Mouse (Mus musculus) G1E (cell line): ENCODE measurements around the gene Ppp1r1c. TPM values are rescaled to one million over a fixed set of nuclear protein-coding genes. Genes with fewer than 3 reads are reported as not detected.

Experiments
- ATAC-seq: 2 replicates; pipeline ENCODE4 v1.8.0; 2016; ENCODE audit warnings: mild to moderate bottlenecking; ENCODE audit not compliant: insufficient number of reproducible peaks, poor library complexity, low FRiP score, severe bottlenecking; ENCODE audit errors: extremely low read depth
- DNase-seq: peaks from one replicate; pipeline ENCODE4 v3.0.0; 2012; ENCODE audit warnings: low spot score
- H3K27me3 ChIP-seq: 2 replicates; pipeline ENCODE4 v1.6.1; 2012; ENCODE audit warnings: mild to moderate bottlenecking, low read length, inconsistent platforms; ENCODE audit not compliant: insufficient read depth
- H3K36me3 ChIP-seq: replicated peaks from 2 replicates; pipeline ENCODE3; 2012; ENCODE audit warnings: mild to moderate bottlenecking, inconsistent platforms
- H3K4me1 ChIP-seq: 2 replicates; pipeline ENCODE4 v1.6.1; 2012; ENCODE audit warnings: low read depth, low read length, inconsistent platforms, mixed read lengths; ENCODE audit not compliant: insufficient read depth
- H3K4me3 ChIP-seq: 2 replicates; pipeline ENCODE4 v1.5.1; 2012; ENCODE audit warnings: low read depth, mild to moderate bottlenecking, inconsistent platforms, low read length, moderate library complexity, mixed read lengths
- H3K9me3 ChIP-seq: replicated peaks from 2 replicates; pipeline ENCODE4 v1.6.1; 2012; ENCODE audit warnings: inconsistent platforms
- CTCF ChIP-seq: IDR thresholded peaks from 2 replicates; pipeline ENCODE4 v1.5.1; 2012; ENCODE audit warnings: low read depth, low read length, inconsistent platforms, mixed read lengths
- GATA1 ChIP-seq: IDR thresholded peaks from 2 replicates; pipeline ENCODE4 v1.6.1; 2012; ENCODE audit warnings: borderline replicate concordance, low read length, inconsistent platforms, mixed read lengths
- GATA2 ChIP-seq: IDR thresholded peaks from 2 replicates; pipeline ENCODE4 v1.6.1; 2012; ENCODE audit warnings: low read depth, low read length, inconsistent platforms, borderline replicate concordance
- POLR2AphosphoS5 ChIP-seq: IDR thresholded peaks from 2 replicates; pipeline ENCODE4 v1.6.1; 2012; ENCODE audit warnings: low read depth, low read length, inconsistent platforms; ENCODE audit not compliant: insufficient replicate concordance
- TAL1 ChIP-seq: conservative IDR thresholded peaks from 2 replicates; pipeline ENCODE4 v1.6.1; 2012; ENCODE audit warnings: low read depth, low read length, inconsistent platforms, mixed read lengths
- polyA plus RNA-seq: library from polyadenylated mRNA; stranded (reverse); fragments of >175 nt; gene quantifications from 2 replicates; pipeline ENCODE4 v1.2.3, GENCODE M21; 2012
- total RNA-seq, 2 experiments: library from RNA; stranded (forward) in 1 of 2; stranded (reverse) in 1 of 2; fragments of 200-1000 nt in 1 of 2; fragments of >200 nt in 1 of 2; fragmentation: Nextera tagmentation in 1 of 2; gene quantifications; 2 replicates each; pipeline ENCODE4 v1.2.3; 2014 to 2017

Gene Ppp1r1c
- total and polyA plus RNA-seq, 3 experiments = 0.11 TPM; not detected in 2

DNA sequence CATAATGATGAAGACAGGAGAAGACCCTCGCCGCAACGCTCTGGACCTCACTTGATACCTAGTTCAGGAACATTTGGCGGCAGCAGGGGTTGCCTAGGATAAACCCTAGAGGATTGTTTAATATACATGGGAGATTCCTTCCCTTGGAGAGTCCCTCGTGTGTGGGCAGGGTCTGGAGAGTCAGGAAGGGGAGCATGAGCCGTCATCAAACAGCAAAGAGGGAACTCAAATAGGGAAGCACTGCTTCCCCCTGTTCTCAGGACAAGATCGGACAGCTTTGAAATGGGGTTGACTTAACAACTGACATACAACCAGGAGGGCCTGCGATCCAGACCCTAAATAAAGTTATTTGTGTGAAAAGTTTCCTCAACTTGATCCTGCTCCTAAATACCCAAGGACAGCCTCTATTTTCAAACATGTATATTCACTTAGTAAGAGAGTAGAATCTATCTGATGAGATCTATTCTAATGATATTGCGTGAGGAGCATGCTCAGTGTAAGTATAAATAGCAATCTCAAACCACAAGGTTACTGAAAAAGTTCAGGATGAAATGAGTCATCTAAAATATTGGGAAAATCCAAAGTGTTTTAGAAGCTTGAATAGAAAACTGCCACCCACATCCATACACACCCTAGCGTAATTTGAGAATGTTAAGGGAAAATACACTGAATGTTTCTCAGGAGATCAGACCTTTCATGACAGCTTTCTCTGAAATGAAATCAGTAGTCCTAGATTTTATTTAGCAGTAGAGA, 10.9 kb upstream of the Ppp1r1c start:
- no peaks in the 10 kb centered on the region for H3K4me1 ChIP-seq
- no peaks in the 10 kb centered on the region for H3K27me3 ChIP-seq
- H3K4me3 ChIP-seq = no peak overlapping the region
- DNase-seq (no peak), ATAC-seq (no peak)
- no peaks in the 10 kb centered on the region for H3K9me3 ChIP-seq
- TF ChIP-seq CTCF (no peak), TAL1 (no peak), GATA2 (no peak), GATA1 (no peak), POLR2AphosphoS5 (no peak)
- H3K36me3 ChIP-seq = no peaks in the 10 kb centered on the region

- TF ChIP-seq GATA2 = no peak
- no peak for TF ChIP-seq POLR2AphosphoS5
- no peak for TF ChIP-seq GATA1
- no peak for TF ChIP-seq CTCF
- TF ChIP-seq TAL1 = no peak
- Histone ChIP-seq H3K27me3 (no peaks in the 10 kb centered on the region), H3K9me3 (no peaks in the 10 kb centered on the region), H3K36me3 (no peaks in the 10 kb centered on the region), H3K4me1 (no peaks in the 10 kb centered on the region), H3K4me3 (no peak overlapping the region)
- ATAC-seq = no peak
- DNase-seq = no peak
These were observed 9.4 kb upstream of the Ppp1r1c start for GRCm38 (mm10) chr2:79698166-79698565.

DNA sequence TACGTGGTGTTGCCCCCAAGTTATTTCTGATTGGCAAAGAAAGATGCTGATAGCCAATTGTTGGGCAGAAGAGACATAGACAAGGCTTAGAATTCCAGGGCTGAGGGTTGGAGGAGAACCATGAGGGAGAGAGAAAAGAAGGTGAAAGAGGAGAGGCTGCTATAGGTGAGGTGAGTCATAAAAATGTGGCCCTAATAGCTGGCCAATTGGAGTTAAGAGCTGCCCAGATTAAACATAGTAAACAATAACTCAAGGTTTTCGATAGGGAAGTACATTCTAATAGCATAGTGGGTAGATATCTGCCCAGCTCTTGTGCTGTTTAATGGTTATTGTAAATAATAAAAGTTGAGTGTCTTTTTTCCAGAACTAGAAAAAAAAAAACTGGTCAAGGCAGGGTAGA, 2.8 kb upstream of the Ppp1r1c start:
- H3K4me1 ChIP-seq = no peaks in the 10 kb centered on the region
- no peak for DNase-seq
- H3K4me3 ChIP-seq = no peak overlapping the region
- TF ChIP-seq GATA1 = no peak
- TF ChIP-seq TAL1 = no peak
- no peaks in the 10 kb centered on the region for H3K36me3 ChIP-seq
- H3K27me3 ChIP-seq = no peaks in the 10 kb centered on the region
- ATAC-seq = no peak
- H3K9me3 ChIP-seq = no peaks in the 10 kb centered on the region

GRCm38 (mm10) chr2:79713662-79714091, 6.1 kb downstream of the Ppp1r1c start:
- H3K9me3 ChIP-seq = no peaks in the 10 kb centered on the region
- H3K4me3 ChIP-seq = no peak overlapping the region
- no peaks in the 10 kb centered on the region for H3K4me1 ChIP-seq
- TF ChIP-seq GATA2 = no peak
- no peak for TF ChIP-seq GATA1
- TF ChIP-seq TAL1 = no peak
- TF ChIP-seq CTCF = no peak
- no peak for TF ChIP-seq POLR2AphosphoS5
- DNase-seq (no peak), ATAC-seq (peak; percentile 65)
- no peaks in the 10 kb centered on the region for H3K36me3 ChIP-seq
- H3K27me3 ChIP-seq = no peaks in the 10 kb centered on the region

- Histone ChIP-seq H3K27me3 (no peaks in the 10 kb centered on the region), H3K36me3 (no peaks in the 10 kb centered on the region), H3K9me3 (no peaks in the 10 kb centered on the region), H3K4me3 (no peak overlapping the region), H3K4me1 (no peaks in the 10 kb centered on the region)
- TF ChIP-seq GATA2 = no peak
- no peak for TF ChIP-seq CTCF
- TF ChIP-seq POLR2AphosphoS5 = no peak
- TF ChIP-seq TAL1 = no peak
- TF ChIP-seq GATA1 = no peak
- no peak for DNase-seq
- ATAC-seq = no peak
These were observed 7.2 kb downstream of the Ppp1r1c start for GRCm38 (mm10) chr2:79714745-79715144.

DNA sequence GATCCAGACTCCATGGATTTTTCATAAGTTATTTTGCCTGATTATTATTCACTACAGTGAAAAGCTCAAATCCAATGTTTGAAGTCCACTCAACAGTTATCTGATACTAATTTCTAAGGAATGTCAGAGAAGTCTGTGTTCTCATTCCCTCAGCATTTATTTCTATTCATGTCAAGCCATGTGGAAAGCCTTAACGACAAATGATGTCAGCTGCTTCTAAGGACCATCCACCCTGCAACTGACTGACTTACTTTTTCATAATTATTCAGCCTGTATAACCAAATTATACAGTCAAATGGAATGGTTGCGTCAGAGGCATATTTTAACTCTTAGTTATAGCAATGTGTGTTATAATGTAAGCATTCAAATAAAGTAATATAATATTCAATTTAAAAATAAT, 8.3 kb downstream of the Ppp1r1c start:
- H3K27me3 ChIP-seq = no peaks in the 10 kb centered on the region

DNA sequence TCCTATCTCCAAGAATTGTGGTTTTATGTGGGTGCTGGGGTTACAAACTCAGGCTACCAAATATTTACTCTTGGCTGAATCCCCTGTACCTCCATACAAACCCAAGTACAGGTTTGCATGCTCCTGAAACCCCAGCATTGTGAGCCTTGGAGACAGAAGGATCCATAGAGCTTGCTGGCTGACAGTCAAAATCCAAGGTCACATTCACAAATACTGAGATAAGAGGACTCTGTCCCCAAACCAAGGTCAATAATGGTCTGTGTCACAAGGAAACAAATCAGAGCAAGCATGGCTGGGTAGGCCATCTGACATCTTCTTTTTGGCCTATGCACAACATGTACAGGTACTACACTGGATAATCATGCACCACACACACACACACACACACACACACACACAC, 10.3 kb downstream of the Ppp1r1c start:
- no peak overlapping the region for H3K4me3 ChIP-seq
- no peaks in the 10 kb centered on the region for H3K4me1 ChIP-seq
- no peaks in the 10 kb centered on the region for H3K36me3 ChIP-seq
- no peak for ATAC-seq
- H3K27me3 ChIP-seq = no peaks in the 10 kb centered on the region
- DNase-seq = no peak
- no peak for TF ChIP-seq GATA2
- no peaks in the 10 kb centered on the region for H3K9me3 ChIP-seq

More for the DNA sequence above, 8.3 kb downstream of the Ppp1r1c start:
- Histone ChIP-seq H3K4me3 (no peak overlapping the region), H3K9me3 (no peaks in the 10 kb centered on the region), H3K36me3 (no peaks in the 10 kb centered on the region), H3K4me1 (no peaks in the 10 kb centered on the region)
- TF ChIP-seq GATA1 = no peak
- TF ChIP-seq GATA2 = no peak
- TF ChIP-seq POLR2AphosphoS5 = no peak
- TF ChIP-seq TAL1 = no peak
- no peak for TF ChIP-seq CTCF
- DNase-seq = no peak
- ATAC-seq = no peak
